ENCODE assay signal across 30 mouse cellular contexts in the genomic region with DNA sequence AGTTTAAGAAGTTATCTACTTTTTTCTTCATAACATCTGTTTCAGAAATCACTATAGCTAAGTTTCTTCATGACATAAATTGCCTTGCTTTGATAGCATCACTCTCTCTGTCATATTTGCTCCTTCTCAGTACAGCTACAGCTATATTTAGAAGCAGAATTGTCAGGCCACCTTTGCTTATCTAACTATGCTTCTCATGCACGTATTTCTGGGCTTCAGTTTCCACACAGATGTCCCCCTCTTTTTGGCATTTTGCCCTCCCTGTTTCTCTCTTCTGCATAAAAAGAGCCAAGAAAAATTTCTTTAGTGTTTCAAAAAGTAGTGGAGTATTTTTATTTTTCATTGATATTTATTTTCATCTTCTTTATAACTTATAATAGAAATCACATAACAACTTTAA.
DNase-seq lines count a peak whose midpoint lies in the region; ATAC-seq and TF ChIP-seq lines count a peak whose summit lies in the region.
"Had no signal": no experiment of that assay in that cellular context is flagged by ENCODE, and none has a peak within 500 bp of the region (broad histone marks: within the 10 kb centered on the region; RNA-seq: fewer than 3 reads in every experiment).

No protein-coding gene starts in this region.

- no peak overlapping the region for H3K4me3 ChIP-seq in forebrain, postnatal 0 days (ENCODE audit: low read depth, low read length)
- no peak overlapping the region for H3K4me3 ChIP-seq in forebrain, embryonic 16.5 days (replicated peaks; ENCODE audit: low read length)
- H3K4me3 ChIP-seq in midbrain, postnatal 0 days (ENCODE audit: low read depth, low read length), result no peak overlapping the region
- H3K4me3 ChIP-seq in midbrain, embryonic 13.5 days (replicated peaks), result no peak overlapping the region
- H3K4me3 ChIP-seq: embryonic facial prominence, embryonic 13.5 days; forebrain, embryonic 10.5 days; heart, embryonic 15.5 days; hindbrain, embryonic 10.5 days; intestine, embryonic 15.5 days; layer of hippocampus, adult 2 months; midbrain, embryonic 10.5 days; myocyte; neural tube, embryonic 12.5 days had no signal

- 24% methylated on average over 1 of the region's 1 CpGs for WGBS in forebrain, postnatal 0 days
- WGBS in forebrain, embryonic 16.5 days, result 48% methylated on average over 1 of the region's 1 CpGs
- WGBS in midbrain, postnatal 0 days, result 55% methylated on average over 1 of the region's 1 CpGs
- WGBS in midbrain, embryonic 13.5 days, result 71% methylated on average over 1 of the region's 1 CpGs

- intact Hi-C loops in heart, postnatal 10 days (cut with DNase I), result loop anchor here (5.0 kb wide), 1 partner anchor 112 kb away; no protein-coding TSS in a partner anchor
- intact Hi-C loops in heart, postnatal 14 days (cut with DNase I), result no loop called here

- H3K9me3 ChIP-seq in forebrain, postnatal 0 days (ENCODE audit: low read length), result no peaks in the 10 kb centered on the region
- no peaks in the 10 kb centered on the region for H3K9me3 ChIP-seq in forebrain, embryonic 16.5 days (ENCODE audit: control insufficient read depth, low read length)
- no peaks in the 10 kb centered on the region for H3K9me3 ChIP-seq in midbrain, postnatal 0 days (ENCODE audit: low read length)
- no peaks in the 10 kb centered on the region for H3K9me3 ChIP-seq in midbrain, embryonic 13.5 days
- H3K9me3 ChIP-seq: embryonic facial prominence, embryonic 13.5 days; forebrain, embryonic 10.5 days; heart, embryonic 15.5 days; hindbrain, embryonic 10.5 days; intestine, embryonic 15.5 days; midbrain, embryonic 10.5 days; neural tube, embryonic 12.5 days had no signal

- H3K4me2 ChIP-seq in forebrain, postnatal 0 days (ENCODE audit: low read depth), result no peak overlapping the region
- no peak overlapping the region for H3K4me2 ChIP-seq in forebrain, embryonic 16.5 days (ENCODE audit: low read length)
- H3K4me2 ChIP-seq in midbrain, postnatal 0 days (ENCODE audit: low read depth, low read length, poor library complexity, severe bottlenecking), result no peak overlapping the region
- H3K4me2 ChIP-seq in midbrain, embryonic 13.5 days (replicated peaks), result no peak overlapping the region
- H3K4me2 ChIP-seq: embryonic facial prominence, embryonic 13.5 days; heart, embryonic 15.5 days; intestine, embryonic 15.5 days; neural tube, embryonic 12.5 days had no signal

- H3K36me3 ChIP-seq in forebrain, postnatal 0 days (ENCODE audit: insufficient read depth), result no peaks in the 10 kb centered on the region
- no peaks in the 10 kb centered on the region for H3K36me3 ChIP-seq in forebrain, embryonic 16.5 days (ENCODE audit: control insufficient read depth, insufficient read depth)
- H3K36me3 ChIP-seq in midbrain, postnatal 0 days (ENCODE audit: insufficient read depth, low read length), result no peaks in the 10 kb centered on the region
- no peaks in the 10 kb centered on the region for H3K36me3 ChIP-seq in midbrain, embryonic 13.5 days
- H3K36me3 ChIP-seq: embryonic facial prominence, embryonic 13.5 days; forebrain, embryonic 10.5 days; heart, embryonic 15.5 days; hindbrain, embryonic 10.5 days; intestine, embryonic 15.5 days; midbrain, embryonic 10.5 days; neural tube, embryonic 12.5 days had no signal

- no peak for TF ChIP-seq CTCF in forebrain, postnatal 0 days (IDR thresholded peaks at IDR 0.05; ENCODE audit: low read depth)
- TF ChIP-seq CTCF in midbrain, postnatal 0 days (IDR thresholded peaks at IDR 0.05), result no peak

- ATAC-seq in forebrain, postnatal 0 days, result peak; percentile 26; the same call in 1 of the 2 replicates
- ATAC-seq in forebrain, embryonic 16.5 days, result no peak
- no peak for ATAC-seq in midbrain, postnatal 0 days (ENCODE audit: low FRiP score)
- ATAC-seq in midbrain, embryonic 13.5 days, result no peak
- ATAC-seq: CD4-positive, CD25-positive, alpha-beta regulatory T cell, adult 4 months; hindbrain, embryonic 16.5 days; intestine, embryonic 15.5 days; midbrain, embryonic 16.5 days had no signal

- no peaks in the 10 kb centered on the region for H3K27me3 ChIP-seq in forebrain, postnatal 0 days (ENCODE audit: insufficient read depth, low read length)
- no peaks in the 10 kb centered on the region for H3K27me3 ChIP-seq in forebrain, embryonic 16.5 days (replicated peaks; ENCODE audit: control insufficient read depth, insufficient read depth, low read length)
- H3K27me3 ChIP-seq in midbrain, postnatal 0 days (ENCODE audit: insufficient read depth, low read length), result no peaks in the 10 kb centered on the region
- no peaks in the 10 kb centered on the region for H3K27me3 ChIP-seq in midbrain, embryonic 13.5 days
- H3K27me3 ChIP-seq: embryonic facial prominence, embryonic 13.5 days; heart, embryonic 15.5 days; intestine, embryonic 15.5 days; neural tube, embryonic 12.5 days had no signal

- H3K27ac ChIP-seq in forebrain, postnatal 0 days (ENCODE audit: low read depth, low read length), result no peak overlapping the region
- H3K27ac ChIP-seq in forebrain, embryonic 16.5 days (ENCODE audit: low read length), result no peak overlapping the region
- no peak overlapping the region for H3K27ac ChIP-seq in midbrain, postnatal 0 days (ENCODE audit: low read depth, low read length)
- H3K27ac ChIP-seq in midbrain, embryonic 13.5 days, result no peak overlapping the region
- H3K27ac ChIP-seq: embryonic facial prominence, embryonic 13.5 days; forebrain, embryonic 10.5 days; heart, embryonic 15.5 days; hindbrain, embryonic 10.5 days; intestine, embryonic 15.5 days; layer of hippocampus, adult 2 months; liver, embryonic 14.5 days; midbrain, embryonic 10.5 days; neural tube, embryonic 12.5 days had no signal

- H3K9ac ChIP-seq in forebrain, postnatal 0 days, result no peak overlapping the region
- H3K9ac ChIP-seq in forebrain, embryonic 16.5 days (replicated peaks; ENCODE audit: low read depth, low read length), result no peak overlapping the region
- H3K9ac ChIP-seq in midbrain, postnatal 0 days (replicated peaks; ENCODE audit: low read length, poor library complexity, severe bottlenecking), result no peak overlapping the region
- no peak overlapping the region for H3K9ac ChIP-seq in midbrain, embryonic 13.5 days (replicated peaks)
- H3K9ac ChIP-seq: embryonic facial prominence, embryonic 13.5 days; heart, embryonic 15.5 days; intestine, embryonic 15.5 days; liver, embryonic 14.5 days; neural tube, embryonic 12.5 days had no signal

- H3K4me1 ChIP-seq in forebrain, postnatal 0 days (ENCODE audit: insufficient read depth), result 0 out of 2 replicates have a peak, but pooled peaks cover 5% of the 10 kb centered on the region
- peaks cover 7% of the 10 kb centered on the region for H3K4me1 ChIP-seq in forebrain, embryonic 16.5 days (replicated peaks; ENCODE audit: control insufficient read depth, insufficient read depth, low read length)
- H3K4me1 ChIP-seq in midbrain, postnatal 0 days (ENCODE audit: insufficient read depth, low read length), result no peaks in the 10 kb centered on the region
- peaks cover 11% of the 10 kb centered on the region; the same call in 1 of the 2 replicates for H3K4me1 ChIP-seq in midbrain, embryonic 13.5 days (replicated peaks)
- H3K4me1 ChIP-seq: embryonic facial prominence, embryonic 13.5 days; forebrain, embryonic 10.5 days; hindbrain, embryonic 10.5 days; intestine, embryonic 15.5 days; midbrain, embryonic 10.5 days; neural tube, embryonic 12.5 days had no signal

- peak; percentile 56 for DNase-seq in forebrain, postnatal 0 days
- peak; percentile 3 to 4 for DNase-seq in heart, postnatal 10 days
- DNase-seq in heart, postnatal 14 days, result no peak
- DNase-seq in midbrain, postnatal 0 days (ENCODE audit: low spot score), result peak; percentile 12
- DNase-seq in right cerebral cortex, adult 18-20 months, result no peak
- DNase-seq: adrenal gland, postnatal 25 days; cerebellum, adult 8-10 months; gastrocnemius, postnatal 14 days; kidney, adult 2 months; kidney, postnatal 36 days; layer of hippocampus, postnatal 36 days; liver; lung, adult 2 months; right cerebral cortex, postnatal 4 days; thymus, postnatal 4 days had no signal

Comparison
In these comparisons a context has a peak if more than half of its experiments do, and no peak if none do; other contexts are left out.
1. DNase-seq: peak in forebrain, postnatal 0 days (single experiment), heart, postnatal 10 days (2 of 2) and midbrain, postnatal 0 days (single experiment); none in heart, postnatal 14 days (0 of 2) and right cerebral cortex, adult 18-20 months (single experiment).